Mouse (Mus musculus) spleen, adult 2 months (tissue): Measurements from ENCODE around the gene Fgfr2.

Experiments used
- CTCF ChIP-seq: fragments of 200-500 bp; IDR thresholded peaks from 2 replicates; pipeline ENCODE4 v1.5.1; 2011; ENCODE audit warnings: mild to moderate bottlenecking, inconsistent platforms; ENCODE audit not compliant: insufficient read depth, insufficient read length, insufficient replicate concordance; ENCODE audit errors: extremely low read depth
- POLR2A ChIP-seq: fragments of 200-500 bp; IDR thresholded peaks from 2 replicates; pipeline ENCODE4 v1.6.1; 2011; ENCODE audit warnings: low read depth, low read length, inconsistent platforms

DNA sequence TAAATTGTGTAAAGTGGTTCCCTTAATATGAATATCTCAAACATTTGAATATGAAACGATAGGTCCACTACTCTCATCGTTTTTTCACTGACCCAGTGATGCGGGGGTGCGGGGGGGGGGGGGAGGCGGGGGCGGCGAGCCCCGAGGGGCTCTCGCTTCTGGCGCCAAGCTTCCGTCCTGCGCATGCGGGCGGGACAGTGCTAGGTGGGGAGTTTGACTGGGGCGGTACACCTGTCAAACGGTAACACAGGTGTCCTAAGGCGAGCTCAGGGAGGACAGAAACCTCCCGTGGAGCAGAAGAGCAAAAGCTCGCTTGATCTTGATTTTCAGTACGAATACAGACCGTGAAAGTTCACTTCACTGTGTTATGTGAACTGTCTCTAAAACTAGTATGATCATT is 2288.9 kb downstream of the Fgfr2 start:
- TF ChIP-seq CTCF = no peak
- no peak for TF ChIP-seq POLR2A
